Mouse (Mus musculus): ENCODE results near the gene Msh5.

- no peak for TF ChIP-seq CTCF (IDR thresholded peaks at IDR 0.05; ENCODE audit: insufficient read depth, low read length)
- no peak for TF ChIP-seq POLR2A (IDR thresholded peaks at IDR 0.05; ENCODE audit: borderline replicate concordance, extremely low read depth, low read depth, low read length)
Observed at GRCm38 (mm10) chr17:35003022-35003838, 43.3 kb downstream of the Msh5 start.
